ENCODE assay signal across 10 mouse cellular contexts in the genomic region with DNA sequence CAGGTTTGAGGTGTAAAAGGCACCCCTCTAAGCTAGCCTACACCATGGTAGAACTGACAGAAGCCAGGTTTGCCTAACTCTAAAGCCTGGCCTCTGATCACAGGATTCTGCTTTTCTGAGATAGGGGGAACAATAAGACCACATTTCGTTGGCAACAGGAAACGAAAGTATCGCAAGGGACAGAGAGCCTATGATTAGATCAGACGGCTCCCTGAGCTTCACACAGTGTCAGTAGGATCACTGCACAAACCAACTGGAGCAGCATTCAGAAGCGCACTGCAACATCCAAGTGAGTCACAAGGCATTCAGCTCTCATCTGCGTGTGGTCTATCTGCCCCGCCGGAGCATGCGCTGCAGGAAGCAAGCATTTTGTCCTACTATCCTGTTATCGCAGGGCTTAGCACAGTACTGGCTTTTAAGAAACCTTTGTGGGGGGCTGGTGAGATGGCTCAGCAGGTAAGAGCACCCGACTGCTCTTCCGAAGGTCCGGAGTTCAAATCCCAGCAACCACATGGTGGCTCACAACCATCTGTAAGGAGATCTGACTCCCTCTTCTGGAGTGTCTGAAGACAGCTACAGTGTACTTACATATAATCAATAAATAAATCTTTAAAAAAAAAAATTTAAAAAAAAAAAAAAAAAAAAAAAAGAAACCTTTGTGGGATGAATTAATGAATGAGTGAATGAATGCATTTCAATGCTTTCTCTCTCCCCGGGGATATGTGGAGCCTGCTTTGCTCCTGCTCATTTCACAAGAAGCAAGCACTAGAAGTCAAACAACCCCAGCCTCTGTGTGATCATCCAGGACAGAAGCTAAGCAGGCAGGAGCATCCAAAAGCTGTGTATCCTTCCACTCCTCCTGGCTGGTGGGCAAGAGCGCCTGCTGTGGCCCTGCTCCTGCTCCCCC. TPM values are rescaled to one million over a fixed set of nuclear protein-coding genes. Genes with fewer than 3 reads are reported as not detected.
DNase-seq lines count a peak whose midpoint lies in the region; ATAC-seq and TF ChIP-seq lines count a peak whose summit lies in the region.
"Had no signal": no experiment of that assay in that cellular context is flagged by ENCODE, and none has a peak within 500 bp of the region (broad histone marks: within the 10 kb centered on the region; RNA-seq: fewer than 3 reads in every experiment).

No protein-coding gene starts in this region.

- H3K4me3 ChIP-seq in left cerebral cortex, adult 2 months = no peak overlapping the region
- peak overlapping the region; percentile 22 to 42; a peak in 3 of 4 replicates for H3K4me3 ChIP-seq in MEL (ENCODE audit: control insufficient read depth in 1 of 2, insufficient read depth in 1 of 2, low read depth in 2 of 2, low read length in 2 of 2)
- H3K4me3 ChIP-seq in hindbrain, embryonic 16.5 days (ENCODE audit: low read length) = no peak overlapping the region
- H3K4me3 ChIP-seq: embryonic facial prominence, embryonic 12.5 days had no signal

- TF ChIP-seq CTCF in left cerebral cortex, adult 2 months (IDR thresholded peaks at IDR 0.05) = no peak
- no peak for TF ChIP-seq CTCF in MEL (IDR thresholded peaks at IDR 0.05 in 2 of 3, conservative IDR thresholded peaks at IDR 0.05 in 1 of 3; ENCODE audit: control insufficient read depth in 1 of 3, insufficient read depth in 1 of 3, low read depth in 2 of 3, low read length in 3 of 3, poor library complexity in 1 of 3, severe bottlenecking in 1 of 3)

- H3K4me2 ChIP-seq in hindbrain, embryonic 16.5 days (ENCODE audit: low read length) = no peak overlapping the region
- H3K4me2 ChIP-seq: embryonic facial prominence, embryonic 12.5 days had no signal

- peak; percentile 12 for DNase-seq in left cerebral cortex, adult 11 months (ENCODE audit: low spot score)
- no peak for DNase-seq in left cerebral cortex, adult 2 months (ENCODE audit: extremely low spot score in 1 of 2, low spot score in 2 of 2)
- peak; percentile 93 for DNase-seq in MEL (ENCODE audit: low read depth, low spot score)
- peak; percentile 10 for DNase-seq in c-Kit-positive CD71-positive TER-119-negative erythroid progenitor cells, embryonic 14.5 days (ENCODE audit: low read depth)
- no peak for DNase-seq in ovary, postnatal 10 days (ENCODE audit: low spot score)
- no peak for DNase-seq in c-Kit-positive CD71-positive TER-119-positive erythroid progenitor cells, embryonic 14.5 days (ENCODE audit: low spot score)
- DNase-seq: right cerebral cortex, adult 18-20 months had no signal

- peak overlapping the region; percentile 53 for H3K9ac ChIP-seq in MEL (ENCODE audit: control insufficient read depth, low read depth, low read length, poor library complexity, severe bottlenecking)
- no peak overlapping the region for H3K9ac ChIP-seq in hindbrain, embryonic 16.5 days (ENCODE audit: low read depth, low read length)
- H3K9ac ChIP-seq: embryonic facial prominence, embryonic 12.5 days had no signal

- peak; percentile 95 for ATAC-seq in megakaryocyte-erythroid progenitor cell, adult 5-6 weeks (replicated peaks; ENCODE audit: low FRiP score, low TSS enrichment, poor library complexity, severe bottlenecking)
- no peak for ATAC-seq in hindbrain, embryonic 16.5 days

- H3K79me2 ChIP-seq in MEL (ENCODE audit: control insufficient read depth, insufficient read depth, low read length, poor library complexity) = no peaks in the 10 kb centered on the region

- peaks cover 0 to 34% of the 10 kb centered on the region in 2 experiments; a peak in 2 of 4 replicates for H3K4me1 ChIP-seq in MEL (ENCODE audit: control insufficient read depth in 1 of 2, insufficient read depth in 2 of 2, low read length in 2 of 2)
- peaks cover 4% of the 10 kb centered on the region for H3K4me1 ChIP-seq in hindbrain, embryonic 16.5 days (ENCODE audit: control insufficient read depth, insufficient read depth, low read depth, low read length)

- WGBS in hindbrain, embryonic 16.5 days = 79% methylated on average over 15 of the region's 15 CpGs

- no peak for TF ChIP-seq RAD21 in MEL (IDR thresholded peaks at IDR 0.05; ENCODE audit: low read depth, low read length)

- H3K27me3 ChIP-seq in MEL (ENCODE audit: control insufficient read depth in 1 of 2, insufficient read depth in 2 of 2, low read length in 2 of 2) = no peaks in the 10 kb centered on the region
- H3K27me3 ChIP-seq in hindbrain, embryonic 16.5 days (replicated peaks; ENCODE audit: control insufficient read depth, insufficient read depth, low read length) = no peaks in the 10 kb centered on the region; the same call in 1 of the 2 replicates
- H3K27me3 ChIP-seq: embryonic facial prominence, embryonic 12.5 days had no signal

- peaks cover 0 to 14% of the 10 kb centered on the region in 2 experiments; a peak in 2 of 4 replicates for H3K36me3 ChIP-seq in MEL (ENCODE audit: control insufficient read depth in 1 of 2, insufficient read depth in 2 of 2, low read length in 2 of 2)
- no peaks in the 10 kb centered on the region for H3K36me3 ChIP-seq in hindbrain, embryonic 16.5 days (ENCODE audit: control insufficient read depth, insufficient read depth, low read length)
- H3K36me3 ChIP-seq: embryonic facial prominence, embryonic 12.5 days had no signal

- H3K27ac ChIP-seq in left cerebral cortex, adult 2 months = no peak overlapping the region
- peak overlapping the region; percentile 81 for H3K27ac ChIP-seq in MEL (ENCODE audit: control insufficient read depth, low read depth, low read length)
- no peak overlapping the region for H3K27ac ChIP-seq in hindbrain, embryonic 16.5 days (ENCODE audit: low read depth, low read length)
- H3K27ac ChIP-seq: embryonic facial prominence, embryonic 12.5 days had no signal

- peak in 1 of 2 experiments; percentile 44; a peak in 2 of 4 replicates for TF ChIP-seq POLR2A in MEL (IDR thresholded peaks at IDR 0.05; ENCODE audit: control insufficient read depth in 1 of 2, insufficient read depth in 1 of 2, low read depth in 1 of 2, low read length in 2 of 2, poor library complexity in 1 of 2)

- intact Hi-C loops in left cerebral cortex, adult 2 months (cut with DNase I) = no loop called here

- no peaks in the 10 kb centered on the region for H3K9me3 ChIP-seq in MEL (replicated peaks; ENCODE audit: insufficient read depth, low read length)
- H3K9me3 ChIP-seq in hindbrain, embryonic 16.5 days (ENCODE audit: control insufficient read depth, low read length) = no peaks in the 10 kb centered on the region
- H3K9me3 ChIP-seq: embryonic facial prominence, embryonic 12.5 days had no signal

- TF ChIP-seq EP300 in MEL (IDR thresholded peaks at IDR 0.05; ENCODE audit: low read depth in 1 of 2, low read length in 2 of 2) = peak; percentile 83 to 92

TF ChIP-seq in MEL, 35 proteins besides CTCF, POLR2A, EP300 and RAD21 (continues in another document):
- TF ChIP-seq UBTF (IDR thresholded peaks at IDR 0.05; ENCODE audit: borderline replicate concordance, insufficient read depth, low read depth, low read length) = no peak
- peak; percentile 12; the same call in 1 of the 2 replicates for TF ChIP-seq NELFE (IDR thresholded peaks at IDR 0.05; ENCODE audit: low read depth, low read length)
- TF ChIP-seq MAZ (IDR thresholded peaks at IDR 0.05; ENCODE audit: low read depth, low read length) = no peak
- TF ChIP-seq MYC (IDR thresholded peaks at IDR 0.05; ENCODE audit: low read depth, low read length) = 0 out of 2 replicates have a peak, but pooled peaks have one; percentile 62
- TF ChIP-seq BHLHE40 (IDR thresholded peaks at IDR 0.05; ENCODE audit: borderline replicate concordance, low read depth, low read length) = no peak
- no peak for TF ChIP-seq USF1 (IDR thresholded peaks at IDR 0.05; ENCODE audit: low read depth, low read length)
- TF ChIP-seq JUND (IDR thresholded peaks at IDR 0.05; ENCODE audit: low read depth, low read length) = no peak
- TF ChIP-seq MXI1 (IDR thresholded peaks at IDR 0.05; ENCODE audit: low read depth, low read length) = no peak
- peak; percentile 72 for TF ChIP-seq TAL1 (IDR thresholded peaks at IDR 0.05; ENCODE audit: low read length)
- 0 out of 2 replicates have a peak, but pooled peaks have one; percentile 53 for TF ChIP-seq SIN3A (IDR thresholded peaks at IDR 0.05; ENCODE audit: low read length)
- TF ChIP-seq ZKSCAN1 (IDR thresholded peaks at IDR 0.05; ENCODE audit: low read depth, low read length) = no peak
- TF ChIP-seq POLR2AphosphoS5 (IDR thresholded peaks at IDR 0.05; ENCODE audit: borderline replicate concordance, low read depth, low read length) = no peak
- TF ChIP-seq ZC3H11A (IDR thresholded peaks at IDR 0.05; ENCODE audit: low read depth, low read length) = no peak
- no peak for TF ChIP-seq MAFK (IDR thresholded peaks at IDR 0.05; ENCODE audit: borderline replicate concordance, low read depth, low read length)
- no peak for TF ChIP-seq KAT2A (conservative IDR thresholded peaks at IDR 0.05; ENCODE audit: low read depth, low read length)
- TF ChIP-seq ZMIZ1 (IDR thresholded peaks at IDR 0.05; ENCODE audit: low read depth, low read length) = no peak
- TF ChIP-seq MAX (IDR thresholded peaks at IDR 0.05; ENCODE audit: low read length) = no peak; the same call in 1 of the 2 replicates
- TF ChIP-seq ETS1 (IDR thresholded peaks at IDR 0.05; ENCODE audit: low read depth, low read length) = peak; percentile 61; the same call in 1 of the 2 replicates
- TF ChIP-seq ZNF384 (IDR thresholded peaks at IDR 0.05; ENCODE audit: low read depth, low read length) = no peak
- TF ChIP-seq ELF1 (IDR thresholded peaks at IDR 0.05; ENCODE audit: low read depth, low read length) = no peak
- no peak for TF ChIP-seq USF2 (IDR thresholded peaks at IDR 0.05; ENCODE audit: borderline replicate concordance in 1 of 2, insufficient read depth in 1 of 2, low read depth in 1 of 2, low read length in 2 of 2)
- TF ChIP-seq GABPA (IDR thresholded peaks at IDR 0.05; ENCODE audit: low read depth, low read length) = no peak
- peak; percentile 74 for TF ChIP-seq GATA1 (IDR thresholded peaks at IDR 0.05; ENCODE audit: low read depth, low read length)
- no peak for TF ChIP-seq E2F4 (IDR thresholded peaks at IDR 0.05; ENCODE audit: borderline replicate concordance, low read depth, low read length)
- peak; percentile 59 for TF ChIP-seq TBP (IDR thresholded peaks at IDR 0.05; ENCODE audit: low read depth, low read length)
- TF ChIP-seq NRF1 (IDR thresholded peaks at IDR 0.05; ENCODE audit: insufficient read depth, low read depth, low read length, poor library complexity, severe bottlenecking) = peak; percentile 82

RNA-seq across cellular contexts. Expression of a gene that starts 37.6 kb away (rescaled TPM):
- 10 to 100 TPM; 98.5 to 99.6 TPM for total RNA-seq in left cerebral cortex, adult 2 months (2021)
- 0.26 and 0.31 TPM in 2 replicates for total RNA-seq in MEL (2012; rRNA removed)
- polyA plus RNA-seq in MEL (2012; ENCODE audit: insufficient read depth in 1 of 2, insufficient read length in 2 of 2, low read depth in 1 of 2, low replicate concordance in 2 of 2, missing spikeins in 1 of 2) = 1 to 10 TPM in 1 of 2 experiments, not detected in 1; 1.1 TPM
- total RNA-seq in megakaryocyte-erythroid progenitor cell, adult 5-6 weeks (2014; fragmentation: Nextera tagmentation) = 2.0 and 2.1 TPM in 2 replicates
- 0.57 and 1.9 TPM in 2 replicates for total RNA-seq in megakaryocyte-erythroid progenitor cell, adult 5-6 weeks (2017)
- polyA plus RNA-seq in hindbrain, embryonic 16.5 days (2015; fragmentation: Nextera tagmentation; extraction: Ambion mirVana) = 94.3 and 104 TPM in 2 replicates

Comparison
In these comparisons a context has a peak if more than half of its experiments do, and no peak if none do; other contexts are left out.
1. DNase-seq: peak in left cerebral cortex, adult 11 months (single experiment), MEL (single experiment) and c-Kit-positive CD71-positive TER-119-negative erythroid progenitor cells, embryonic 14.5 days (single experiment); none in left cerebral cortex, adult 2 months (0 of 2), ovary, postnatal 10 days (single experiment) and c-Kit-positive CD71-positive TER-119-positive erythroid progenitor cells, embryonic 14.5 days (single experiment).
2. H3K4me3 ChIP-seq: peak in MEL (2 of 2); none in left cerebral cortex, adult 2 months (single experiment) and hindbrain, embryonic 16.5 days (single experiment).
3. RNA of a gene that starts 37.6 kb away (total RNA-seq): 98.5 to 99.6 TPM in left cerebral cortex, adult 2 months; 0.57 to 2.1 TPM in megakaryocyte-erythroid progenitor cell, adult 5-6 weeks and 0.26 to 0.31 TPM in MEL; every median in the first group is over 10 times any median in the second.